Mouse (Mus musculus) embryonic facial prominence, embryonic 10.5 days (tissue): ENCODE data around the gene Nav1. TPM values are rescaled to one million over a fixed set of nuclear protein-coding genes. Genes with fewer than 3 reads are reported as not detected.
"Not testable (repeated sequence)": the region's sequence is repeated elsewhere in the genome, so short reads cannot be mapped to it uniquely, and the experiment has no call there.

Source experiments
- DNase-seq: peaks from one replicate; pipeline ENCODE4 v3.0.0-alpha.2; 2017; ENCODE audit warnings: low spot score
- H3K27ac ChIP-seq: fragments of 300-500 bp; sonication (generic); replicated peaks from 2 replicates; pipeline ENCODE4 v1.5.1; 2016; ENCODE audit warnings: mild to moderate bottlenecking
- H3K27me3 ChIP-seq: fragments of 300-500 bp; sonication (generic); replicated peaks from 2 replicates; pipeline ENCODE4 v1.6.1; 2016; ENCODE audit warnings: low read depth, mild to moderate bottlenecking; ENCODE audit not compliant: poor library complexity, severe bottlenecking
- H3K36me3 ChIP-seq: fragments of 300-500 bp; sonication (generic); replicated peaks from 2 replicates; pipeline ENCODE4 v1.6.1; 2016; ENCODE audit warnings: mild to moderate bottlenecking, moderate library complexity
- H3K4me1 ChIP-seq: fragments of 300-500 bp; sonication (generic); 2 replicates; pipeline ENCODE4 v1.6.1; 2016
- H3K4me3 ChIP-seq: fragments of 300-500 bp; sonication (generic); 2 replicates; pipeline ENCODE4 v1.5.1; 2016; ENCODE audit warnings: mild to moderate bottlenecking, moderate library complexity
- H3K9me3 ChIP-seq: fragments of 300-500 bp; sonication (generic); 2 replicates; pipeline ENCODE4 v1.6.1; 2016; ENCODE audit warnings: mild to moderate bottlenecking
- WGBS: fragments of 180-500 bp; shearing (Covaris S2); methylation state at CpG from one replicate; pipeline ENCODE4 v1.1.7; 2016; 5-methylcytosine and 5-hydroxymethylcytosine counted together
- polyA plus RNA-seq: library from polyadenylated mRNA; unstranded; fragments of >200 nt; fragmentation: Nextera tagmentation; extraction: Ambion mirVana; gene quantifications from 2 replicates; pipeline ENCODE4 v1.2.1, GENCODE M21; 2016

Gene Nav1
- polyA plus RNA-seq, 1 experiment from 2014 or later: 24.1 TPM

- Histone ChIP-seq H3K27ac (peak overlapping the region; percentile 72), H3K4me3 (no peak overlapping the region)
- DNase-seq: peak; percentile 49
Observed at GRCm38 (mm10) chr1:135498455-135499358, 108.4 kb downstream of the Nav1 start.

DNA sequence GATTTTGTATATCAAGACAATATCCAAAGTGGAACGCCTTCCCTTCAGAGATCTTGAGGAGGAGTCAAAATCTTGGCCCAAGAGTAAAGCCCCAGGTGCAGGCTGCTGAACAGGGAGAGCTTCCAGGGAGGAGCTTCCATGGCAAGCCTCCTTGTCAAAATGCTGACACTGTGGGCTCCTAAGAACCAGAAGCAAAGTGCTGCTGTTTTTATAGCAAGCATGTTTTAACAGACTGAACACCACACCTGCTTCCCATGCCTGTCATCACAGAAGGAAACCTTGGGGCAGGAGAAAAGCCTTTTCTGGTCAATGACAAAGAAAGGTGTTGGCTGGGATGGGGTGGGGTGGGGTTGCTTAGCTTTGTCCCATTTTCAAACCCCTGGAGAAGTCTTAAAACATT lies 112.0 kb downstream of the Nav1 start:
- DNase-seq: no peak
- Histone ChIP-seq H3K27me3 (no peaks in the 10 kb centered on the region), H3K4me3 (no peak overlapping the region), H3K27ac (no peak overlapping the region), H3K4me1 (peaks cover 86% of the 10 kb centered on the region), H3K9me3 (no peaks in the 10 kb centered on the region), H3K36me3 (no peaks in the 10 kb centered on the region)
- 87% methylated on average over 1 of the region's 1 CpGs for WGBS

More at GRCm38 (mm10) chr1:135498455-135499358, 108.4 kb downstream of the Nav1 start:
- Histone ChIP-seq H3K9me3 (no peaks in the 10 kb centered on the region), H3K27me3 (no peaks in the 10 kb centered on the region), H3K36me3 (no peaks in the 10 kb centered on the region), H3K4me1 (peaks cover 74% of the 10 kb centered on the region)
- 52% methylated on average over 20 of the region's 20 CpGs for WGBS

- WGBS: 54% methylated on average over 6 of the region's 6 CpGs
- peaks cover 86% of the 10 kb centered on the region for H3K4me1 ChIP-seq
- H3K9me3 ChIP-seq: no peaks in the 10 kb centered on the region
- no peak overlapping the region for H3K4me3 ChIP-seq
- no peaks in the 10 kb centered on the region for H3K36me3 ChIP-seq
- no peaks in the 10 kb centered on the region for H3K27me3 ChIP-seq
- DNase-seq: no peak
- peak overlapping the region; percentile 19; the same call in 1 of the 2 replicates for H3K27ac ChIP-seq
Observed at GRCm38 (mm10) chr1:135493862-135494261, 113.2 kb downstream of the Nav1 start.

DNA sequence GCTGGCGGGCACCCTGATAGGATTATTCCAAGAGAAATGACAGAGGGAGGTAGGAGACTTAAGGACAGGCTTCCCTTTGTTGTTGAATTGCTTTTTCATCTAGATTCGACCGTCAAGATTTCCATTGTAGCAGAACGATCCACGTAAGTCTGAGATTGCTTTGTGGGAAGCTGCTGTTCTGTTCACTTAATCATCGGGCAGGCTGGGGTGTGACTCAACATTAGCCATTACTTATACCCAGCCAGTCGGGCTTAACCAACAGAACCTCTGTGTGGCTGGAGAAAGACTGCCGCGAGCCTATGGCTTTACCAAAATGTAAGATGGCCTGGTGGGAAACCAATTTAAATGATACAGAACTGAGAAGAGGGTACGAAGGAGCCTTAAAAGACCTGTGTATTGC lies 114.7 kb downstream of the Nav1 start:
- Histone ChIP-seq H3K27ac (no peak overlapping the region; the same call in 1 of the 2 replicates), H3K36me3 (no peaks in the 10 kb centered on the region), H3K4me3 (no peak overlapping the region), H3K4me1 (peaks cover 86% of the 10 kb centered on the region), H3K9me3 (no peaks in the 10 kb centered on the region), H3K27me3 (no peaks in the 10 kb centered on the region)
- 73% methylated on average over 10 of the region's 10 CpGs for WGBS
- no peak for DNase-seq

GRCm38 (mm10) chr1:135490931-135491666 lies 116.0 kb downstream of the Nav1 start:
- 54% methylated on average over 10 of the region's 10 CpGs for WGBS
- Histone ChIP-seq H3K9me3 (no peaks in the 10 kb centered on the region), H3K4me1 (peaks cover 89% of the 10 kb centered on the region), H3K4me3 (no peak overlapping the region), H3K36me3 (no peaks in the 10 kb centered on the region), H3K27me3 (no peaks in the 10 kb centered on the region), H3K27ac (peak overlapping the region; percentile 62)
- DNase-seq: peak; percentile 38

- Histone ChIP-seq H3K27me3 (no peaks in the 10 kb centered on the region), H3K36me3 (peaks cover 12% of the 10 kb centered on the region), H3K27ac (peak overlapping the region; percentile 80), H3K4me1 (peaks cover 84% of the 10 kb centered on the region), H3K9me3 (no peaks in the 10 kb centered on the region), H3K4me3 (peak overlapping the region; percentile 25; the same call in 1 of the 2 replicates)
- peak; percentile 79 for DNase-seq
- WGBS: 7% methylated on average over 9 of the region's 9 CpGs
Observed at GRCm38 (mm10) chr1:135488879-135489278, 118.2 kb downstream of the Nav1 start.

GRCm38 (mm10) chr1:135485179-135485578 lies 121.9 kb downstream of the Nav1 start:
- Histone ChIP-seq H3K4me3 (no peak overlapping the region), H3K4me1 (peaks cover 53% of the 10 kb centered on the region), H3K9me3 (no peaks in the 10 kb centered on the region), H3K27ac (no peak overlapping the region; the same call in 1 of the 2 replicates), H3K36me3 (peaks cover 33% of the 10 kb centered on the region), H3K27me3 (no peaks in the 10 kb centered on the region)
- WGBS: 87% methylated on average over 7 of the region's 7 CpGs
- no peak for DNase-seq

- not testable (repeated sequence) for DNase-seq, H3K9me3 ChIP-seq, H3K27ac ChIP-seq, H3K4me3 ChIP-seq, H3K27me3 ChIP-seq
- 75% methylated on average over 9 of the region's 9 CpGs for WGBS
- H3K4me1 ChIP-seq: peaks cover 47% of the 10 kb centered on the region
- peaks cover 34% of the 10 kb centered on the region for H3K36me3 ChIP-seq
Observed at GRCm38 (mm10) chr1:135484503-135485051, 122.5 kb downstream of the Nav1 start.

DNA sequence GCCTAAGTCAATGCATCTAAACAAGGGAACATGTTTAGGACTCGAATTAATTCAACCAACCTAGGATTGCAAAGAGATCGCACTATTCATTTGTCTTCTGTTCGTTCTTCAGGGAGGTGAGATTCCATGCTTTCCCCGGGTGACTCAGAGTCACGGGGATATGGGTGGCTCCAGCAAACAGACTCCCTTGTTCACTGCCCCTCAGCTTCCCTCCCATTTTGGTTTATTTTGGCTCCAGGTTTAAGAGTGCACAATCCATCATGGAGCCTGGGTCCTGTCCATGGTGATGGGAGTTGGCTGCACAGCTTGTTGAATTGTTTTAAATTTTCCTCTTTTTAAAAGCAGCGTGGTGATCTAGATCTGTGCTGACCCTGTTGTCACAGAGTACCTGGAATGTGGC lies 123.1 kb downstream of the Nav1 start:
- H3K4me3 ChIP-seq: no peak overlapping the region
- H3K36me3 ChIP-seq: peaks cover 36% of the 10 kb centered on the region
- no peaks in the 10 kb centered on the region for H3K9me3 ChIP-seq
- no peak overlapping the region for H3K27ac ChIP-seq
- H3K27me3 ChIP-seq: no peaks in the 10 kb centered on the region
- WGBS: 93% methylated on average over 6 of the region's 6 CpGs
- DNase-seq: no peak
- peaks cover 41% of the 10 kb centered on the region for H3K4me1 ChIP-seq

DNA sequence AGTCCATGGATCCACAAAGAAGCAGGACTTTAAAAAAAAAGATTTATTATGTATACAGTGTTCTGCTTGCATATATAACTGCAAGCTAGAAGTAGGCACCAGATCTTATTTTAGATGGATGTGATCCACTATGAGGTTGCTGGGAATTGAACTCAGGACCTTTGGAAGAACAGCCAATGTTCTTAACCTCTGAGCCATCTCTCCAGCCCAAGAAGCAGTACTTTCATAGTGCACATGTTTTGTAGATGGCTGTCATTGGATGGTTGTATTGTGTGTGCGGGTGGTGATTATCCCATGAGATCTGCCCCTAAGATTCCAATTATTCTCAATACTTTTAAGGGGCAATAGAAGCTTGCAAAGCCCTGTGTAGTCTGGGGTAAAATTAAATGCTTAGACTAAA lies 124.4 kb downstream of the Nav1 start:
- 94% methylated on average over 1 of the region's 1 CpGs for WGBS
- Histone ChIP-seq H3K27me3 (no peaks in the 10 kb centered on the region), H3K9me3 (no peaks in the 10 kb centered on the region), H3K27ac (no peak overlapping the region), H3K4me3 (no peak overlapping the region), H3K4me1 (peaks cover 28% of the 10 kb centered on the region), H3K36me3 (peaks cover 48% of the 10 kb centered on the region)
- no peak for DNase-seq

DNA sequence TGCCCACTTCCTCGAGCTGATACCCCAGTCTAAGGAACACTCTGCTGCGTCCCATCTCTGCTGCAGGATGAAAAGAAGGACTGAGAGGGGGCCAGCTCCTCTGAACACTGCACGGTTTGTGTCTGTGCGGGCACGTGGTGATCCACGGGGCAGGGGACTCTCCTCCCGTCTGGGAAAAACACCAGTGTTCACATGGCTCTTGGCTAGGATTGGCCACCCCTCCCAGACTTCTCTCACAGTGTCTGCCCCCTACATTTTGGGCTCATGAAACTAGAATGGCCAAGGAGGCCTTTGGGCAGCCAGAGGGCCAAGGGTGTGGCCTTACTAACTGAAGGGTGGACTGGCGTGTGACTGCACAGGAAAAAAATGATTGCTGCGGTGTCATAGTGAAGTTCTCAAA lies 125.4 kb downstream of the Nav1 start:
- peaks cover 56% of the 10 kb centered on the region for H3K36me3 ChIP-seq
- no peak for DNase-seq
- 88% methylated on average over 9 of the region's 9 CpGs for WGBS
- no peak overlapping the region for H3K4me3 ChIP-seq
- H3K4me1 ChIP-seq: peaks cover 20% of the 10 kb centered on the region
- no peaks in the 10 kb centered on the region for H3K9me3 ChIP-seq
- H3K27ac ChIP-seq: no peak overlapping the region
- no peaks in the 10 kb centered on the region for H3K27me3 ChIP-seq

- no peaks in the 10 kb centered on the region for H3K9me3 ChIP-seq
- no peaks in the 10 kb centered on the region for H3K27me3 ChIP-seq
- peaks cover 56% of the 10 kb centered on the region for H3K36me3 ChIP-seq
- peaks cover 18% of the 10 kb centered on the region for H3K4me1 ChIP-seq
- no peak overlapping the region for H3K4me3 ChIP-seq
- DNase-seq: no peak
- H3K27ac ChIP-seq: no peak overlapping the region
- WGBS: 77% methylated on average over 3 of the region's 3 CpGs
Observed at GRCm38 (mm10) chr1:135480815-135481214, 126.3 kb downstream of the Nav1 start.
